Mouse (Mus musculus) small intestine, adult 2 months (tissue): ENCODE data around the gene Alyref. TPM values are rescaled to one million over a fixed set of nuclear protein-coding genes. Genes with fewer than 3 reads are reported as not detected.
A peak's percentile ranks its signal among the peaks of the same experiment; 100 is the strongest.

Experiments used
- H3K27ac ChIP-seq: fragments of 200-500 bp; 2 replicates; pipeline ENCODE4 v1.5.1; 2012; ENCODE audit warnings: low read depth, low read length, control low read depth, inconsistent platforms; ENCODE audit not compliant: insufficient read depth
- H3K27me3 ChIP-seq: fragments of 200-500 bp; 2 replicates; pipeline ENCODE4 v1.6.1; 2012; ENCODE audit warnings: mild to moderate bottlenecking, moderate library complexity, low read length, inconsistent platforms; ENCODE audit not compliant: control insufficient read depth, insufficient read depth
- H3K36me3 ChIP-seq: fragments of 200-500 bp; 2 replicates; pipeline ENCODE4 v1.6.1; 2012; ENCODE audit warnings: mild to moderate bottlenecking, low read length, control low read depth, inconsistent platforms; ENCODE audit not compliant: control insufficient read depth, insufficient read depth
- H3K4me1 ChIP-seq: fragments of 200-500 bp; 2 replicates; pipeline ENCODE4 v1.6.1; 2012; ENCODE audit warnings: low read length, inconsistent platforms, mixed read lengths; ENCODE audit not compliant: control insufficient read depth, insufficient read depth, insufficient read length
- H3K4me3 ChIP-seq: fragments of 200-500 bp; 2 replicates; pipeline ENCODE4 v1.5.1; 2012; ENCODE audit warnings: low read depth, mild to moderate bottlenecking, control low read depth, inconsistent platforms, low read length, moderate library complexity
- CTCF ChIP-seq: fragments of 200-500 bp; IDR thresholded peaks from 2 replicates; pipeline ENCODE4 v1.5.1; 2012; ENCODE audit warnings: low read depth, mild to moderate bottlenecking, control low read depth, inconsistent platforms, low read length, moderate library complexity, mixed read lengths; ENCODE audit not compliant: insufficient replicate concordance, insufficient read length; ENCODE audit errors: extremely low read depth
- POLR2A ChIP-seq: fragments of 200-500 bp; IDR thresholded peaks from 2 replicates; pipeline ENCODE4 v1.6.1; 2012; ENCODE audit warnings: low read depth, mild to moderate bottlenecking, control low read depth, inconsistent platforms, low read length, moderate library complexity
- WGBS: fragments of 180-500 bp; shearing (Covaris S2); methylation state at CpG from one replicate; pipeline ENCODE4 v1.1.7; 2018; 5-methylcytosine and 5-hydroxymethylcytosine counted together
- polyA plus RNA-seq: library from polyadenylated mRNA; depleted of rRNA; stranded (reverse); fragments of >200 nt; gene quantifications from 2 replicates; pipeline ENCODE4 v1.2.3, GENCODE M21; 2012

The Alyref gene
- polyA plus RNA-seq, 1 experiment, result 24.0 TPM

DNA sequence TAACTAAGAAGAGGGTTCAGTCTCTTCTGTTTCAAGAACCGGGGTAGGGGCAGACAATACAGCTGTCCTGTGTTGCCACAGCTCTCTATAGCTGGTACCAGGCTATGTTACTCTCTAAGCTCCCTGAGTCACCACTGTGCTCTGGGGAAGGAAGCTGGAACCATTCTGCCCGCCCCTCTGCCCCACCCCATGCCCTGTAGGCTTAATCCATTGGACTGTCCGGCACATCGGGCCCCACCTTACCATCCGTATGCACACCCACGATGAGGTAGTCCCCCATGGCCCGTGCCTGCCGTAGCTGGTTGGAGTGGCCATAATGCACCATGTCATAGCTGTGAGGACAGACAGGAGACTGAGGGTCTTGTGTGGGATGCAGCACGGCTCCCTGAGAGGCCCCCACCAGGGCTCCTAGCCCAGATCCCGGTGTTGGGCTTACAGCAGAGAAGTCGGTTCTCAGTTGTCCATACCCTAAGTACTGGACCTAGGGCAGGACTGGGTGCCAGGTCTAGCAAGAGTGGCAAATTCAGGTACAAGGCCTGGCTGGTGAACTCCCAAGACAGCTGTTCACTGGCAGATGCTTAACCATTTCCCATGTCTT lies 17.5 kb upstream of the Alyref start:
- H3K27me3 ChIP-seq, result no peaks in the 10 kb centered on the region
- peaks cover 14% of the 10 kb centered on the region for H3K4me1 ChIP-seq
- H3K4me3 ChIP-seq, result peak overlapping the region; percentile 50
- WGBS, result 70% methylated on average over 11 of the region's 11 CpGs
- peaks cover 68% of the 10 kb centered on the region for H3K36me3 ChIP-seq
- H3K27ac ChIP-seq, result peak overlapping the region; percentile 36
- TF ChIP-seq POLR2A (peak; percentile 23; the same call in 1 of the 2 replicates), CTCF (no peak)

DNA sequence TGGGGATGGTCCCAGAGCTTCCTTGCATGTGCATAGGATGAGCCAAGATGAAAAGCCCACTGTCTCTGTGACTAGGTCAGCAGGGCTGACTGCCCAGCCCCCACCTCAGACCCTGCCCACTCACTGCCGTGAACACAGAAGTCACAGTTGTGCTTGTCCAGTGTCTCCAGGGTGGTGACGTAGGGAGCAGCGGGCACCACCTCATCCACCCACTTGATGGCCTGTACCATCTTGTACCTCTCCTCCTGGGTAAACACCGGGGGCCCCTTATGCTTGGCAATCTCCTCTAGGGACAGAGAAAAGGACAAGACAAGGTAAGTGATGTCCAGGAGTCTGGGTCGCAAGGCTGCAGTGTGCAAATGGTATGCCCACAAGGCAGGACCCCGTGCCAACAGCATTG lies 17.0 kb upstream of the Alyref start:
- 99% methylated on average over 6 of the region's 6 CpGs for WGBS
- 0 out of 2 replicates have a peak overlapping the region, but pooled peaks have one; percentile 2 for H3K27ac ChIP-seq
- H3K4me3 ChIP-seq, result peak overlapping the region; percentile 25; the same call in 1 of the 2 replicates
- TF ChIP-seq CTCF (no peak), POLR2A (no peak)
- peaks cover 14% of the 10 kb centered on the region for H3K4me1 ChIP-seq
- H3K27me3 ChIP-seq, result no peaks in the 10 kb centered on the region
- peaks cover 67% of the 10 kb centered on the region for H3K36me3 ChIP-seq

DNA sequence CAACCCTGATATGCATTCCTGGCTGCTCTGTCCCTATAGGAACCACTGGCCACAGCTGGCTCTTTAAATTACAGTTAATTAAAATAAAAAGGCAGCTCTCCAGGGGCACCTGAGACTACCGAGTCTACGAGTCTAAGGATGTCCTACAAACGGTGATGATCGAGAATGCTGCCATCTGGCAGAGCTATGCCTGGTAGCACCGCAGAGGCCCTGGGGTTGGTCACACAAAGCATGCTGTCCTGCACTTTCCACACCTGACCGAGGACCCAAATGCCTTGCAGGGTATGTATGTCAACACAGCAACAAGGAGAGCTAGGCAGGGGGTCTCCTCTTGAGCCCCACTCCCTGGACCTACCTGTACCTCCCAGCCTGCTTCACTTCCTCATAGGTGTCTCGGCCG lies 15.8 kb upstream of the Alyref start:
- no peak overlapping the region for H3K27ac ChIP-seq
- H3K4me1 ChIP-seq, result peaks cover 15% of the 10 kb centered on the region
- peaks cover 63% of the 10 kb centered on the region for H3K36me3 ChIP-seq
- no peaks in the 10 kb centered on the region for H3K27me3 ChIP-seq
- H3K4me3 ChIP-seq, result no peak overlapping the region
- no peak for TF ChIP-seq CTCF
- TF ChIP-seq POLR2A, result no peak
- WGBS, result 89% methylated on average over 8 of the region's 8 CpGs

DNA sequence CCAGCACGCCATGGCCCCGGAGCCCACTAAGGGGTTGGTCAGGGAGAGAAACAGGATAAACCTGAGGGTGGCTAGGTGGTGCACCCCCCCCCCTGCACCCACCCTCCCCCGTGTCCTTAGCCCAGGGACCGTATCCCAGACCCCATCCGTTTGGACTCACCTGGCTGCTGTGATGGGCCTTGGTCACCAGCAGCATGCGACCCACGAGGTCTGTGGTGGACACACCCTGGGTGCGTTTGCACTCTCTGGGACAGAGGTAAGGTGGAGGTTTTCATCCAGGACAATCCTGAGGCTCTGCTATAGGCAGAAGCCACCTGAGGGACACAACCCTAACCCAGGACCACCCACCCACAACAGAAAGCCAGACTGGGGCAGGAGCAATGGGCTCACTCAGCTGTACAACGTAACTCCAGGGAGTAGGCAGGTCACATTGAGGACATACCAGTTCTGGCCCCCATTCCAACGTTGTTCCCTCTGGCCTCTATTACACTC lies 15.4 kb upstream of the Alyref start:
- peaks cover 19% of the 10 kb centered on the region for H3K4me1 ChIP-seq
- H3K36me3 ChIP-seq, result peaks cover 58% of the 10 kb centered on the region
- no peak overlapping the region for H3K4me3 ChIP-seq
- TF ChIP-seq CTCF (no peak), POLR2A (no peak)
- 90% methylated on average over 10 of the region's 10 CpGs for WGBS
- no peak overlapping the region for H3K27ac ChIP-seq
- H3K27me3 ChIP-seq, result no peaks in the 10 kb centered on the region

DNA sequence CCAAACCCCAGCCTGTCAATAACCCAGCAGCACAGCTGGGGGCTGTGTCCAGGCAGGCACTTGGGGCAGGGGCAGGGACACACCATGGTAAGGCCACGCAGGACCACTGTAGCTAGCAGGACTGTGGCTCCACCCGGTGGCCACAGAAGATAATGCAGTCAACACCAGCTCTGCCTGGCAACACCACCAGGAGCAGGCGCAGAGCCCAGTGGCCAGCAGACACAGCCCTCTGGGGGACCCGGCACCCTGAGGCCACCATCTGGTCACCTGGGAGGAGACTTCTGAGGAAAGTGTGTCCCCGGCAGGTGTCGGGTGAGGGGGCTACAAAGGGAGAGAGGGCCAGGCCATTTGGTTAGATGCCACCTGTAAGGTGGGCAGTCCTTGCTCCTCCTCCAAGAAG lies 14.6 kb upstream of the Alyref start:
- Histone ChIP-seq H3K27ac (no peak overlapping the region), H3K27me3 (no peaks in the 10 kb centered on the region), H3K4me1 (peaks cover 19% of the 10 kb centered on the region), H3K36me3 (peaks cover 52% of the 10 kb centered on the region), H3K4me3 (no peak overlapping the region)
- TF ChIP-seq POLR2A, result no peak
- peak; percentile 46; the same call in 1 of the 2 replicates for TF ChIP-seq CTCF
- 62% methylated on average over 6 of the region's 6 CpGs for WGBS

DNA sequence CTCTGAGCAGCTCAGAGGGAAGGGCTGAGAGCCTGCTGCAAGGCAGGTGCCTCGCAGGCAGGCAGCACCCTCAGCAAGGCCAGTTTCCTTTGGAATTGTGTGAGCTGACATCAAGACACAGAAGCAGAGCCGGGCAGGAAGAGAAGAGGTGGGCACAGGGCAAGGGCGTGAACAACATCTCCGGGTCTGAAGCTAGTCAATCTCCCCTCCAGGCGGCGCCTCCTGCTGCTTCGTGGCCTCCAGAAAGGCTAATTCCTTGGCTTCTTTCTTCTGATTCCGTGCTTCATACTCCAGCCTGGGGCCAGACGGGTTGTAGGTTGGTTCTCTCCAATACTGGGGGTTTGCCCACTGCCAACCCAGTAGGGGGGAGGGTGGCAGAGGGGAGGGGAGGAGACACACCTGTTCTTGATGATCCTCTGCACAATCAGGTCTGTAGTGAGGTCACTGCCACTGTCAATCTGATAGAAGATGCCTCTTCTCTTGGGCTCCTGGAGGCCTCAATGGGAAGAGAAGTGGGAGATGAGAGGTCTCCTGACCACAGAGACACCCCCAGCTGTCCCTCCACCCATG lies 12.4 kb upstream of the Alyref start:
- peaks cover 52% of the 10 kb centered on the region for H3K36me3 ChIP-seq
- WGBS, result 86% methylated on average over 9 of the region's 9 CpGs
- H3K27ac ChIP-seq, result no peak overlapping the region
- H3K27me3 ChIP-seq, result no peaks in the 10 kb centered on the region
- H3K4me3 ChIP-seq, result no peak overlapping the region
- H3K4me1 ChIP-seq, result peaks cover 9% of the 10 kb centered on the region; the same call in 1 of the 2 replicates
- TF ChIP-seq CTCF, result no peak
- TF ChIP-seq POLR2A, result no peak

DNA sequence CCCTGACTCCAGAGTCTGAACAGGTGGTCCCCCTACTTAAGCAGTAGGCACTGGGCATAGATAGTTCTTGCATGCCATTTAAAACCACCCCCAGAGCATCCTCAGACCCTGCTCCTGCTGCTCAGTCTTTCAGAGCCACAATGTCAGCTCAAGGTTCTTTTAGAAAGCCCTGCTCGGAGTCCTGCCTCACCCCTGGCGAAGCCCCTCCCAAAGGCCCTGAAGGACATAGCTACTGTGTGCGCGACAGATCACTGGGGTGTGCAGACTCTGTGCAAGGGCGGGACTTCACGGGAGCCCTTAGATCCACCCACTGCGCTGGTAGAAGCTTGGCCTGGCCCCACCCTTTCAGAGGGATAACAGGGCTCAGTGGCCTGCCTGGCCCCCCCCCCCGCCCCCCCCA lies 11.1 kb upstream of the Alyref start:
- Histone ChIP-seq H3K4me3 (no peak overlapping the region), H3K4me1 (peaks cover 8% of the 10 kb centered on the region; the same call in 1 of the 2 replicates), H3K27ac (no peak overlapping the region), H3K36me3 (peaks cover 50% of the 10 kb centered on the region), H3K27me3 (no peaks in the 10 kb centered on the region)
- TF ChIP-seq POLR2A (no peak), CTCF (no peak)
- 25% methylated on average over 8 of the region's 8 CpGs for WGBS
